Mouse (Mus musculus) c-Kit-positive CD71-positive TER-119-negative erythroid progenitor cells, embryonic 14.5 days (primary cell): ENCODE data around the gene Gm20388.

Source experiments
- DNase-seq: peaks from one replicate; pipeline ENCODE4 v3.0.0-alpha.2; 2013; ENCODE audit warnings: low read depth

Gm20388 gene

GRCm38 (mm10) chr8:122642071-122642470 is 2731.4 kb downstream of the Gm20388 start:
- DNase-seq: no peak

- DNase-seq: no peak
Observed at GRCm38 (mm10) chr8:122644175-122644954, 2733.7 kb downstream of the Gm20388 start.

GRCm38 (mm10) chr8:122646337-122646736 is 2735.7 kb downstream of the Gm20388 start:
- DNase-seq: no peak

- DNase-seq: no peak
Observed at GRCm38 (mm10) chr8:122648192-122648970, 2737.7 kb downstream of the Gm20388 start.

- no peak for DNase-seq
Observed at GRCm38 (mm10) chr8:122651326-122651921, 2740.8 kb downstream of the Gm20388 start.

GRCm38 (mm10) chr8:122652643-122653042 is 2742.0 kb downstream of the Gm20388 start:
- DNase-seq: no peak

GRCm38 (mm10) chr8:122654768-122655167 is 2744.1 kb downstream of the Gm20388 start:
- DNase-seq: no peak

- DNase-seq: no peak
Observed at GRCm38 (mm10) chr8:122656056-122656999, 2745.7 kb downstream of the Gm20388 start.

GRCm38 (mm10) chr8:122658149-122658806 is 2747.6 kb downstream of the Gm20388 start:
- no peak for DNase-seq

- DNase-seq: no peak
Observed at GRCm38 (mm10) chr8:122658807-122659160, 2748.1 kb downstream of the Gm20388 start.

GRCm38 (mm10) chr8:122660022-122660421 is 2749.4 kb downstream of the Gm20388 start:
- no peak for DNase-seq

- no peak for DNase-seq
Observed at GRCm38 (mm10) chr8:122661138-122661537, 2750.5 kb downstream of the Gm20388 start.

- DNase-seq: no peak
Observed at GRCm38 (mm10) chr8:122661894-122662293, 2751.3 kb downstream of the Gm20388 start.

GRCm38 (mm10) chr8:122663106-122663505 is 2752.5 kb downstream of the Gm20388 start:
- no peak for DNase-seq

- no peak for DNase-seq
Observed at GRCm38 (mm10) chr8:122663670-122664069, 2753.0 kb downstream of the Gm20388 start.

- no peak for DNase-seq
Observed at GRCm38 (mm10) chr8:122665221-122665620, 2754.6 kb downstream of the Gm20388 start.

GRCm38 (mm10) chr8:122665667-122666316 is 2755.2 kb downstream of the Gm20388 start:
- no peak for DNase-seq

- peak; percentile 74 for DNase-seq
Observed at GRCm38 (mm10) chr8:122666338-122666764, 2755.7 kb downstream of the Gm20388 start.

- DNase-seq: no peak
Observed at GRCm38 (mm10) chr8:122666827-122667226, 2756.2 kb downstream of the Gm20388 start.

- DNase-seq: no peak
Observed at GRCm38 (mm10) chr8:122667854-122668253, 2757.2 kb downstream of the Gm20388 start.

- no peak for DNase-seq
Observed at GRCm38 (mm10) chr8:122669370-122669769, 2758.7 kb downstream of the Gm20388 start.
